Mouse (Mus musculus): ENCODE data around the gene Svep1. TPM values are rescaled to one million over a fixed set of nuclear protein-coding genes. Genes with fewer than 3 reads are reported as not detected.

The Svep1 gene
- polyA plus RNA-seq, 1 experiment from 2014 or later, result 9.7 TPM

DNA sequence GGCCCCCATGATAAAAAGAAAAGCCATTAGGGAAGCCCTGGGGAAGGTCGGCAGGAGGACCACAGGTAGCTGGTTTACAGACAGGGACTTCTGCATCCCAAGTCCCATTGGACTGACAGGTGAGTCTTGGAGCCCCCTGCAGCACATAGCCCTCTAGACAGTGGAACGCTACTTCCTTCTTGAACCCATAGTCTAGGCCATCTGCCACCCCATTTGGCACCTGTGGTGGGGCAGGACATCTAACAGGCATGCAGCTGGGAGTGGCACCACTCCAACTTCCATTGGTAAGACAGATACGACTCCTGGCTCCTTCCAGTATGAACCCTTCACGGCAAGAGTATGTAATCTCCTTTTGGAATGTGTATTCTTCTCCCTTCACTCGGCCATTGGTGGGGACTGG is 137.8 kb downstream of the Svep1 start:
- Histone ChIP-seq H3K9ac (replicated peaks; ENCODE audit: low read depth, low read length) (no peak overlapping the region), H3K27me3 (ENCODE audit: control insufficient read depth, insufficient read depth, low read length) (no peaks in the 10 kb centered on the region), H3K4me2 (replicated peaks; ENCODE audit: low read depth, low read length) (no peak overlapping the region), H3K9me3 (ENCODE audit: control insufficient read depth, low read depth, low read length) (no peaks in the 10 kb centered on the region; the same call in 1 of the 2 replicates), H3K4me1 (ENCODE audit: control insufficient read depth, insufficient read depth, low read length) (no peaks in the 10 kb centered on the region), H3K4me3 (ENCODE audit: low read depth, low read length) (no peak overlapping the region), H3K36me3 (ENCODE audit: control insufficient read depth, insufficient read depth, low read length) (peaks cover 13% of the 10 kb centered on the region; the same call in 1 of the 2 replicates), H3K27ac (ENCODE audit: low read length) (no peak overlapping the region)
- WGBS, result 94% methylated on average over 5 of the region's 5 CpGs
- no peak for ATAC-seq (ENCODE audit: insufficient number of reproducible peaks, insufficient read depth, low FRiP score, low read depth)

DNA sequence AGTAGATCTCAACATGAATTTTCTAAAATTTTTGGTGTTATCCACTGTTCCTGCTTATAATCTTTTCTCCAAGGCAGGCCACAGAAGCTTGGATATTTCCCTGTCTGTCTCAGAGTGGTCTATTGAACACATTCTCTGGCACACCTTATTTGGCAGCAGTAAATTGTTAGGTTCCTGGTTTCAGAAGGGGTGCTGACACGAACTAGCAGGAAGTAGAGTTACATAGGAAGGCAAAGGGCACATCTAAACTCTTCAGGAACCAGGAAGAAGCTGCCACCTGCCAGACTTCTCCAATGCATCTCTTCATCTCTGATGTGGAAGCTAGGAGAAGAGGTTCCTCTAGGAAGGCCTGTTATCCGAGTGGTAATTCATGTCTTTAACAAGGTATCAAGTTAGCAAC is 141.9 kb downstream of the Svep1 start:
- no peak overlapping the region for H3K4me3 ChIP-seq (ENCODE audit: low read depth, low read length)
- WGBS, result 66% methylated on average over 2 of the region's 2 CpGs
- no peak overlapping the region for H3K9ac ChIP-seq (replicated peaks; ENCODE audit: low read depth, low read length)
- peaks cover 13% of the 10 kb centered on the region; the same call in 1 of the 2 replicates for H3K36me3 ChIP-seq (ENCODE audit: control insufficient read depth, insufficient read depth, low read length)
- no peak for ATAC-seq (ENCODE audit: insufficient number of reproducible peaks, insufficient read depth, low FRiP score, low read depth)
- no peaks in the 10 kb centered on the region for H3K4me1 ChIP-seq (ENCODE audit: control insufficient read depth, insufficient read depth, low read length)
- no peaks in the 10 kb centered on the region; the same call in 1 of the 2 replicates for H3K9me3 ChIP-seq (ENCODE audit: control insufficient read depth, low read depth, low read length)
- H3K27ac ChIP-seq (ENCODE audit: low read length), result no peak overlapping the region
- no peaks in the 10 kb centered on the region for H3K27me3 ChIP-seq (ENCODE audit: control insufficient read depth, insufficient read depth, low read length)
- no peak overlapping the region for H3K4me2 ChIP-seq (replicated peaks; ENCODE audit: low read depth, low read length)

DNA sequence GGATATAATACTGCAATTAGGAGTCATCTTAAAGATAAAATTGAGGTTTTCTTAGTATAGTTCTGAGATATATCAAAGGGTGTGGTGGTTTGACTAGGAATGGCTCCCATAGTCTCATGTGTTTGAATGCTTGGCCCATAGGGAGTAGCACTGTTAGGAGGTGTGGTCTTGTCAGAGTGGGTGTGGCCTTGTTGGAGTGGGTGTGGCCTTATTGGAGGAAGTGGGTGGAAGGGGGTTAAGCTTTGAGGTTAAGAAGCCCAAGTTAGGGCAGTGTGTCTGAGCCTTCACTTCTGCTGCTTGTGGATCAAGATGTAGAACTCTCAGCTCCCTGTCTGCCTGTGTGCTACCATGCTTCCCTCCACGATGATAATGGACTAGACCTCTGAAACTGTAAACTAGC is 143.7 kb downstream of the Svep1 start:
- Histone ChIP-seq H3K9ac (replicated peaks; ENCODE audit: low read depth, low read length) (no peak overlapping the region), H3K36me3 (ENCODE audit: control insufficient read depth, insufficient read depth, low read length) (peaks cover 7% of the 10 kb centered on the region; the same call in 1 of the 2 replicates), H3K4me1 (ENCODE audit: control insufficient read depth, insufficient read depth, low read length) (no peaks in the 10 kb centered on the region), H3K27ac (ENCODE audit: low read length) (no peak overlapping the region), H3K27me3 (ENCODE audit: control insufficient read depth, insufficient read depth, low read length) (no peaks in the 10 kb centered on the region), H3K9me3 (ENCODE audit: control insufficient read depth, low read depth, low read length) (no peaks in the 10 kb centered on the region), H3K4me3 (ENCODE audit: low read depth, low read length) (no peak overlapping the region), H3K4me2 (replicated peaks; ENCODE audit: low read depth, low read length) (no peak overlapping the region)
- 85% methylated on average over 1 of the region's 1 CpGs for WGBS
- ATAC-seq (ENCODE audit: insufficient number of reproducible peaks, insufficient read depth, low FRiP score, low read depth), result no peak

DNA sequence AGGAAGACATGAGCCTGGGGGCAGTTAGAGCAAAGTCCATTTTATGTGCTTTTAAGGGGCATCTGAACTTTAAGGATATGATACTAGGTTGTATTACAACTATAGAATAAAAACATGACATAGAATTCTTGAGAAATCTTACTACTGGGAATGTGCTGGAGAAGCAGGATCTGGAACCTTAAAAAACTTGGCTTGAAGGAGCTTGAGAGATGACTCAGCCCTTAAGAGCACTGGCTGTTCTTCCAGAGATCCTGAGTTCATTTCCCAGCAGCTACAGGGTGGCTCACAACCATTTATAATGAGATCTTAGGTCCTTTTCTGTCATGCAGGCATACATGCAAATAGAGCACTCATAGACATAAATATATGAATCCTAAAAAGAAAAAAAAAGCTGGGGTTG is 151.0 kb downstream of the Svep1 start:
- Histone ChIP-seq H3K27ac (ENCODE audit: low read length) (no peak overlapping the region), H3K9ac (replicated peaks; ENCODE audit: low read depth, low read length) (no peak overlapping the region), H3K36me3 (ENCODE audit: control insufficient read depth, insufficient read depth, low read length) (no peaks in the 10 kb centered on the region), H3K4me3 (ENCODE audit: low read depth, low read length) (no peak overlapping the region), H3K9me3 (ENCODE audit: control insufficient read depth, low read depth, low read length) (no peaks in the 10 kb centered on the region), H3K4me1 (ENCODE audit: control insufficient read depth, insufficient read depth, low read length) (no peaks in the 10 kb centered on the region), H3K27me3 (ENCODE audit: control insufficient read depth, insufficient read depth, low read length) (no peaks in the 10 kb centered on the region), H3K4me2 (replicated peaks; ENCODE audit: low read depth, low read length) (no peak overlapping the region)
- ATAC-seq (ENCODE audit: insufficient number of reproducible peaks, insufficient read depth, low FRiP score, low read depth), result no peak

DNA sequence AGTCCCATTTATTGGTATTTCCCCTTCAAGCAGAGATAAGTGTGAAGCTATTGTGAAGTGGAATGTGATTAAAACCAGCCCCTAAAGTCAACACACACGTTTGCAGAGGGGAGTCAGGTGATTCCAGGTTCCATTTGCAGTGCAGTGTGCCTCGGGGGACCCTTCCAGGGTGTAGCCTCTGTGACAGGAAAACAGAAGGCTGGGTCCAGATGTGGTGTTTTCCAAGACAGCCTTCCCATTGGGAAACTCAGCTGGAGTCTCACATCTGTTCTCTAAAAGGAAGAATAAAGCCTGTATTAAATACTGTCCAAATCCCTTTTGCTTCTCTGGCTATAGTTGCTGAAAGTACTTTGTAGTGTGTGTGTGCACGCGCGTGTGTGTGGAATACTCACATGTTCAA is 152.2 kb downstream of the Svep1 start:
- no peak overlapping the region for H3K9ac ChIP-seq (replicated peaks; ENCODE audit: low read depth, low read length)
- no peaks in the 10 kb centered on the region for H3K27me3 ChIP-seq (ENCODE audit: control insufficient read depth, insufficient read depth, low read length)
- 72% methylated on average over 5 of the region's 5 CpGs for WGBS
- no peak overlapping the region for H3K4me2 ChIP-seq (replicated peaks; ENCODE audit: low read depth, low read length)
- H3K4me3 ChIP-seq (ENCODE audit: low read depth, low read length), result no peak overlapping the region
- H3K4me1 ChIP-seq (ENCODE audit: control insufficient read depth, insufficient read depth, low read length), result no peaks in the 10 kb centered on the region
- H3K9me3 ChIP-seq (ENCODE audit: control insufficient read depth, low read depth, low read length), result no peaks in the 10 kb centered on the region
- no peak for ATAC-seq (ENCODE audit: insufficient number of reproducible peaks, insufficient read depth, low FRiP score, low read depth)
- no peak overlapping the region for H3K27ac ChIP-seq (ENCODE audit: low read length)
- no peaks in the 10 kb centered on the region for H3K36me3 ChIP-seq (ENCODE audit: control insufficient read depth, insufficient read depth, low read length)

DNA sequence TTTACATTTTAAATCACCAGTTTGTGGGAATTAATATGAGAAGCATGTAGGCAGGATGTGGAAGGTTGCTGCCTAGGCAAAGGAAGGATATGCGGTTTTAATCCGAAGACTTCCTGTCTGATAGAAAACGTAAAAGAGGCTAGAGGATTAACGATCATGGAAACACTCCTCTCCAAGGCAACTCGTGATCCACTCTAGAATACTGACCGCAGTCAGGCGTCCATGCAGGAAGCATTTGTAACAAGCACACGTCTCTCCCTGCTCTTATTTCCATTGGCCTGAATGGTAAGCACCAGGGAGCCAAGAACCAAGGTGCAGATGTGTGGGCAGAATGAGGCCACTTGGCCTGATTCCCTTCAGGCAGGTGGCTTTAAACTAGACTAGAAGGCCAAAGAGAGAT is 155.9 kb downstream of the Svep1 start:
- Histone ChIP-seq H3K4me3 (ENCODE audit: low read depth, low read length) (no peak overlapping the region), H3K27ac (ENCODE audit: low read length) (no peak overlapping the region), H3K27me3 (ENCODE audit: control insufficient read depth, insufficient read depth, low read length) (no peaks in the 10 kb centered on the region), H3K4me2 (replicated peaks; ENCODE audit: low read depth, low read length) (no peak overlapping the region), H3K9ac (replicated peaks; ENCODE audit: low read depth, low read length) (no peak overlapping the region), H3K9me3 (ENCODE audit: control insufficient read depth, low read depth, low read length) (no peaks in the 10 kb centered on the region), H3K36me3 (ENCODE audit: control insufficient read depth, insufficient read depth, low read length) (no peaks in the 10 kb centered on the region; the same call in 1 of the 2 replicates), H3K4me1 (ENCODE audit: control insufficient read depth, insufficient read depth, low read length) (no peaks in the 10 kb centered on the region)
- no peak for ATAC-seq (ENCODE audit: insufficient number of reproducible peaks, insufficient read depth, low FRiP score, low read depth)
- WGBS, result 77% methylated on average over 8 of the region's 8 CpGs

DNA sequence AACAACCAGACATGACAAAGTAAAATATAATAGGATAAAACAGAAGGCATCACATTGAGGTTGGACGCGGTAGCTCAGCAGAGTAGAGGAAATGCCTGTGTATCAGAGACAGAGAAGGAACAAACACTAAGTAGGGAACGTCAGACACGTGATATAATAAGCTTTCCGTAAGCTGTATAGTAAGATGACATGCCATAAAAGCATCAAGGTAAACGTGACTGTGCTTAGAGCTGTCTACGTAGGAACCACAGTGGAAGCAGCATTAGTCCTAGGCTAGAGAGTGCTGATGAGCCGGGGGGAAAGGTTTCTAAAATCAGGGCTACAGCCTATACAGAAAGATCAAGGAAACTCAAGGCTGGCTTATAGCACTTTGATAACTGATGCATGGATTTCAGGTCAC is 156.4 kb downstream of the Svep1 start:
- Histone ChIP-seq H3K27ac (ENCODE audit: low read length) (no peak overlapping the region), H3K9ac (replicated peaks; ENCODE audit: low read depth, low read length) (no peak overlapping the region), H3K27me3 (ENCODE audit: control insufficient read depth, insufficient read depth, low read length) (no peaks in the 10 kb centered on the region), H3K4me3 (ENCODE audit: low read depth, low read length) (no peak overlapping the region), H3K9me3 (ENCODE audit: control insufficient read depth, low read depth, low read length) (no peaks in the 10 kb centered on the region), H3K4me2 (replicated peaks; ENCODE audit: low read depth, low read length) (no peak overlapping the region), H3K36me3 (ENCODE audit: control insufficient read depth, insufficient read depth, low read length) (no peaks in the 10 kb centered on the region; the same call in 1 of the 2 replicates), H3K4me1 (ENCODE audit: control insufficient read depth, insufficient read depth, low read length) (no peaks in the 10 kb centered on the region)
- 80% methylated on average over 8 of the region's 8 CpGs for WGBS
- no peak for ATAC-seq (ENCODE audit: insufficient number of reproducible peaks, insufficient read depth, low FRiP score, low read depth)

DNA sequence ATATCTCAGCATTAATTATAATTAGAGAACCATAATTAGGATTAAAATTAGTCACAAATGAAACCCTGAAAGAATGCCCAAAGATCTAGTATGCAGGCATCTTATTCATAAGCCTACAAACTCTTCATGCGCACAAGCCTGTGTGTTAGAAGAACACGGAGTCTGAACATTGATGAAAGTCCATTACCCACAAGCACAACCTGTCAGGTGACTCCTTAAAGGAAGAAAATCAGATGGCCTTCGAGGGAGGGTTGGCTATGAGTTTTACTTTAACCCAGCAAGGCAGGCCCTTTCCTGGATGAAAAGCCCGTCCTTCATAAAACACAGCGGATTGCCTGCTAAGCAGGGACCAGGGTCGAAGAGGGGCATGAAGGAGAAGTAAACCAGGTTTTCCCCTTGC is 161.8 kb downstream of the Svep1 start:
- H3K4me1 ChIP-seq (ENCODE audit: control insufficient read depth, insufficient read depth, low read length), result no peaks in the 10 kb centered on the region
- no peaks in the 10 kb centered on the region for H3K9me3 ChIP-seq (ENCODE audit: control insufficient read depth, low read depth, low read length)
- H3K36me3 ChIP-seq (ENCODE audit: control insufficient read depth, insufficient read depth, low read length), result no peaks in the 10 kb centered on the region; the same call in 1 of the 2 replicates
- no peak overlapping the region for H3K9ac ChIP-seq (replicated peaks; ENCODE audit: low read depth, low read length)
- H3K27ac ChIP-seq (ENCODE audit: low read length), result no peak overlapping the region
- no peaks in the 10 kb centered on the region for H3K27me3 ChIP-seq (ENCODE audit: control insufficient read depth, insufficient read depth, low read length)
- no peak overlapping the region for H3K4me3 ChIP-seq (ENCODE audit: low read depth, low read length)
- 88% methylated on average over 6 of the region's 6 CpGs for WGBS
- H3K4me2 ChIP-seq (replicated peaks; ENCODE audit: low read depth, low read length), result no peak overlapping the region
- no peak for ATAC-seq (ENCODE audit: insufficient number of reproducible peaks, insufficient read depth, low FRiP score, low read depth)

DNA sequence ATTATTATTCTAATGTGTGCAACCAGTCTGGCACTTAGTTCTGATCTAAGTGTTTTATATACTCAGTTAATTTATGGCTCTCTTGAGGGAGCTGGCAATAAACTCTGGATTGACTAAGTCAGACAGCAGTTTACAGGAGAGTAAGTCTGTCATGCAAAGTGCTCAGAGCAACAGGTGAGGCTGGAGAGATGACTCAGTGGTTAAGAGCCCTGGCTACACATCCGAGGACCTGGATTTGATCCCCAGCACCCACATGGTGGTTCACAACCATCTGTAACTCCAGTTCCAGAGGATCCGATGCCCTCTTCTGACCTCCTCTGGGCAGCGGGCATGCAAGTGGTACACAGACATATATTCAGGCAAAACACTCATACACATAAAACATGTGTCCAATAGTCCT is 162.3 kb downstream of the Svep1 start:
- H3K4me2 ChIP-seq (replicated peaks; ENCODE audit: low read depth, low read length), result no peak overlapping the region
- ATAC-seq (ENCODE audit: insufficient number of reproducible peaks, insufficient read depth, low FRiP score, low read depth), result no peak
- 95% methylated on average over 3 of the region's 3 CpGs for WGBS

More for the DNA sequence above, 162.3 kb downstream of the Svep1 start:
- Histone ChIP-seq H3K9ac (replicated peaks; ENCODE audit: low read depth, low read length) (no peak overlapping the region), H3K4me3 (ENCODE audit: low read depth, low read length) (no peak overlapping the region), H3K36me3 (ENCODE audit: control insufficient read depth, insufficient read depth, low read length) (no peaks in the 10 kb centered on the region; the same call in 1 of the 2 replicates), H3K27me3 (ENCODE audit: control insufficient read depth, insufficient read depth, low read length) (no peaks in the 10 kb centered on the region), H3K9me3 (ENCODE audit: control insufficient read depth, low read depth, low read length) (no peaks in the 10 kb centered on the region), H3K4me1 (ENCODE audit: control insufficient read depth, insufficient read depth, low read length) (no peaks in the 10 kb centered on the region), H3K27ac (ENCODE audit: low read length) (no peak overlapping the region)

All from stomach, embryonic 14.5 days (tissue).